ENCODE assay signal across 9 mouse cellular contexts in the genomic region with DNA sequence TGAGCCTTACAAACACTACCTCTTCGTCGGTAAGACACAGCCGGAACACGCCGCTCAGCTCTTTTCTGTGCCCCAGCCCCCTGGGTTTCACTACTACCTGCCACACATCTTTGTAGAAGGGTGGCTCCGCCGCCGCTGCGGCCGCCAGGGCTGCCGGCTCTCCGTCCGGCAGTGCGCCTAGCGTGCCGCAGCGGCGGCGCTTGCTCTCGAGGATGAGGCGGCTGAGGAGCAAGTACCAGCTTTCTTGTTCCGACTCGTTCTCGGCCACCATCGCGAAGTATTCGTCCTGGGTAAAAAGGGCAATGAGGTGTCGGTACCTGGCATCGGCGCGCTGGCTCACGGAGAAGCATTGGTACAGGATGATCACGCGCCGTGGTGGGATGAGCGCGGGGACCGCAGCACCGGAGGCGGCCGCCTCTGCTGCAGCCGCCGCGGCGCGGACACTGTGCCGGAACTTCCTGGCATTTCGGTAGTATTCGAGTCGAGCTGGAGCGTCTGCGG. TPM values are rescaled to one million over a fixed set of nuclear protein-coding genes. Genes with fewer than 3 reads are reported as not detected.
DNase-seq lines count a peak whose midpoint lies in the region; ATAC-seq and TF ChIP-seq lines count a peak whose summit lies in the region.
"Had no signal": no experiment of that assay in that cellular context is flagged by ENCODE, and none has a peak within 500 bp of the region (broad histone marks: within the 10 kb centered on the region; RNA-seq: fewer than 3 reads in every experiment).

No protein-coding gene starts in this region.

- WGBS in liver, embryonic 11.5 days = 19% methylated on average over 52 of the region's 52 CpGs
- 17% methylated on average over 52 of the region's 52 CpGs for WGBS in liver, postnatal 0 days (ENCODE audit: insufficient replicate concordance)
- WGBS in embryonic facial prominence, embryonic 12.5 days = 22% methylated on average over 52 of the region's 52 CpGs
- 22% methylated on average over 52 of the region's 52 CpGs for WGBS in intestine, embryonic 16.5 days
- 16% methylated on average over 52 of the region's 52 CpGs for WGBS in neural tube, embryonic 13.5 days

- no peak for TF ChIP-seq EP300 in liver, postnatal 0 days (IDR thresholded peaks at IDR 0.05; ENCODE audit: low read depth)

- H3K36me3 ChIP-seq in liver, embryonic 11.5 days (ENCODE audit: control insufficient read depth, insufficient read depth, low read length) = no peaks in the 10 kb centered on the region
- H3K36me3 ChIP-seq in liver, postnatal 0 days (replicated peaks; ENCODE audit: insufficient read depth, low read length) = no peaks in the 10 kb centered on the region
- no peaks in the 10 kb centered on the region for H3K36me3 ChIP-seq in embryonic facial prominence, embryonic 12.5 days
- no peaks in the 10 kb centered on the region for H3K36me3 ChIP-seq in intestine, embryonic 16.5 days (ENCODE audit: control insufficient read depth, insufficient read depth, low read length)
- no peaks in the 10 kb centered on the region for H3K36me3 ChIP-seq in neural tube, embryonic 13.5 days

- no peak for TF ChIP-seq CTCF in liver, postnatal 0 days (IDR thresholded peaks at IDR 0.05; ENCODE audit: low read depth)

- peaks cover 69% of the 10 kb centered on the region for H3K27me3 ChIP-seq in liver, embryonic 11.5 days (replicated peaks; ENCODE audit: control insufficient read depth, insufficient read depth, low read length)
- peaks cover 69% of the 10 kb centered on the region for H3K27me3 ChIP-seq in liver, postnatal 0 days (ENCODE audit: insufficient read depth, low read length)
- H3K27me3 ChIP-seq in embryonic facial prominence, embryonic 12.5 days = peaks cover 74% of the 10 kb centered on the region
- H3K27me3 ChIP-seq in intestine, embryonic 16.5 days (replicated peaks; ENCODE audit: control insufficient read depth, insufficient read depth, low read length) = peaks cover 47% of the 10 kb centered on the region
- peaks cover 83% of the 10 kb centered on the region for H3K27me3 ChIP-seq in neural tube, embryonic 13.5 days

- H3K4me3 ChIP-seq in liver, embryonic 11.5 days (ENCODE audit: low read depth, low read length) = peak overlapping the region; percentile 41; the same call in 1 of the 2 replicates
- no peak overlapping the region for H3K4me3 ChIP-seq in liver, postnatal 0 days (ENCODE audit: low read depth, low read length)
- H3K4me3 ChIP-seq in embryonic facial prominence, embryonic 12.5 days = peak overlapping the region; percentile 40
- H3K4me3 ChIP-seq in intestine, embryonic 16.5 days (ENCODE audit: low read length) = peak overlapping the region; percentile 40
- H3K4me3 ChIP-seq in neural tube, embryonic 13.5 days = peak overlapping the region; percentile 45
- H3K4me3 ChIP-seq: myocyte had no signal

- no peaks in the 10 kb centered on the region for H3K4me1 ChIP-seq in liver, embryonic 11.5 days (replicated peaks; ENCODE audit: control insufficient read depth, insufficient read depth, low read length)
- no peaks in the 10 kb centered on the region for H3K4me1 ChIP-seq in liver, postnatal 0 days (ENCODE audit: insufficient read depth)
- no peaks in the 10 kb centered on the region for H3K4me1 ChIP-seq in embryonic facial prominence, embryonic 12.5 days
- H3K4me1 ChIP-seq in intestine, embryonic 16.5 days (ENCODE audit: control insufficient read depth, insufficient read depth, low read length) = no peaks in the 10 kb centered on the region; the same call in 1 of the 2 replicates
- H3K4me1 ChIP-seq in neural tube, embryonic 13.5 days (replicated peaks) = peaks cover 14% of the 10 kb centered on the region

- ATAC-seq in liver, embryonic 11.5 days (replicated peaks; ENCODE audit: low FRiP score) = no peak
- ATAC-seq in liver, postnatal 0 days = no peak
- no peak for ATAC-seq in embryonic facial prominence, embryonic 12.5 days (ENCODE audit: insufficient number of reproducible peaks, insufficient read depth, low FRiP score, low TSS enrichment)
- no peak for ATAC-seq in intestine, embryonic 16.5 days
- ATAC-seq in neural tube, embryonic 13.5 days (ENCODE audit: low read depth) = peak; percentile 51
- ATAC-seq in monocyte, adult 5-6 weeks (replicated peaks; ENCODE audit: insufficient number of reproducible peaks, low FRiP score, low TSS enrichment, poor library complexity, severe bottlenecking) = no peak

- no peak overlapping the region for H3K9ac ChIP-seq in liver, embryonic 11.5 days (ENCODE audit: low read depth, low read length)
- H3K9ac ChIP-seq in liver, postnatal 0 days (replicated peaks) = no peak overlapping the region
- no peak overlapping the region for H3K9ac ChIP-seq in embryonic facial prominence, embryonic 12.5 days
- H3K9ac ChIP-seq in intestine, embryonic 16.5 days (ENCODE audit: low read depth, low read length) = no peak overlapping the region
- peak overlapping the region; percentile 12; the same call in 1 of the 2 replicates for H3K9ac ChIP-seq in neural tube, embryonic 13.5 days

- H3K4me2 ChIP-seq in liver, embryonic 11.5 days = peak overlapping the region; percentile 62
- H3K4me2 ChIP-seq in liver, postnatal 0 days (ENCODE audit: low read depth, low read length) = no peak overlapping the region
- H3K4me2 ChIP-seq in embryonic facial prominence, embryonic 12.5 days (replicated peaks) = peak overlapping the region; percentile 50
- H3K4me2 ChIP-seq in intestine, embryonic 16.5 days (ENCODE audit: low read depth, low read length) = peak overlapping the region; percentile 57
- peak overlapping the region; percentile 66 for H3K4me2 ChIP-seq in neural tube, embryonic 13.5 days

- DNase-seq in liver, embryonic 11.5 days (ENCODE audit: low spot score) = peak; percentile 34
- no peak for DNase-seq in liver, postnatal 0 days
- DNase-seq in thymus, postnatal 0 days (ENCODE audit: low spot score) = no peak
- no peak for DNase-seq in adrenal gland, postnatal 36 days

- no peaks in the 10 kb centered on the region for H3K9me3 ChIP-seq in liver, embryonic 11.5 days (ENCODE audit: control insufficient read depth, low read length)
- no peaks in the 10 kb centered on the region for H3K9me3 ChIP-seq in liver, postnatal 0 days (ENCODE audit: low read length)
- H3K9me3 ChIP-seq in embryonic facial prominence, embryonic 12.5 days = no peaks in the 10 kb centered on the region
- no peaks in the 10 kb centered on the region for H3K9me3 ChIP-seq in intestine, embryonic 16.5 days (ENCODE audit: control insufficient read depth, low read length)
- no peaks in the 10 kb centered on the region for H3K9me3 ChIP-seq in neural tube, embryonic 13.5 days

- no peak overlapping the region for H3K27ac ChIP-seq in liver, embryonic 11.5 days (ENCODE audit: low read depth, low read length)
- H3K27ac ChIP-seq in liver, postnatal 0 days (ENCODE audit: low read depth) = no peak overlapping the region
- no peak overlapping the region for H3K27ac ChIP-seq in embryonic facial prominence, embryonic 12.5 days
- H3K27ac ChIP-seq in intestine, embryonic 16.5 days (ENCODE audit: low read length) = no peak overlapping the region
- no peak overlapping the region for H3K27ac ChIP-seq in neural tube, embryonic 13.5 days (replicated peaks)

RNA-seq across cellular contexts. Expression of a gene that starts 0.6 kb away (rescaled TPM):
- polyA plus RNA-seq in liver, embryonic 11.5 days (2014; fragmentation: Nextera tagmentation; extraction: Ambion mirVana) = 0.13 TPM in 1 of 2 replicates, not detected in the other
- not detected in 2 replicates for polyA plus RNA-seq in liver, postnatal 0 days (2015; fragmentation: Nextera tagmentation; extraction: Ambion mirVana)
- 1.4 and 1.6 TPM in 2 replicates for polyA plus RNA-seq in embryonic facial prominence, embryonic 12.5 days (2016; fragmentation: Nextera tagmentation; extraction: Ambion mirVana)
- polyA plus RNA-seq in intestine, embryonic 16.5 days (2015; fragmentation: Nextera tagmentation; extraction: Ambion mirVana) = 0.11 and 0.20 TPM in 2 replicates
- polyA plus RNA-seq in neural tube, embryonic 13.5 days (2015; fragmentation: Nextera tagmentation; extraction: Ambion mirVana) = 0.25 and 0.28 TPM in 2 replicates
- polyA plus RNA-seq in thymus, postnatal 0 days (2015; fragmentation: Nextera tagmentation; extraction: Ambion mirVana) = not detected in 2 replicates
- total RNA-seq in adrenal gland, postnatal 36 days (2021) = not detected
- not detected in 3 replicates for total RNA-seq in monocyte, adult 5-6 weeks (2017)
- polyA plus RNA-seq: myocyte had no signal
